Mouse (Mus musculus) hindbrain, embryonic 15.5 days (tissue): ENCODE data around the gene Npy4r. TPM values are rescaled to one million over a fixed set of nuclear protein-coding genes. Genes with fewer than 3 reads are reported as not detected.

Experiments used
- ATAC-seq: fragments of 200-750 bp; cut with Nextera tagmentation; 2 replicates; pipeline ENCODE4 v1.8.0; 2017; ENCODE audit warnings: low read depth, moderate number of reproducible peaks, moderate TSS enrichment; ENCODE audit not compliant: low FRiP score
- H3K27ac ChIP-seq: fragments of 300-500 bp; sonication (generic); replicated peaks from 2 replicates; pipeline ENCODE4 v1.5.1; 2015; ENCODE audit warnings: mild to moderate bottlenecking, inconsistent platforms
- H3K27me3 ChIP-seq: fragments of 300-500 bp; sonication (generic); 2 replicates; pipeline ENCODE4 v1.6.1; 2015; ENCODE audit warnings: control low read depth, inconsistent platforms
- H3K36me3 ChIP-seq: fragments of 300-500 bp; sonication (generic); 2 replicates; pipeline ENCODE4 v1.6.1; 2015; ENCODE audit warnings: control low read depth, inconsistent platforms
- H3K4me1 ChIP-seq: fragments of 300-500 bp; sonication (generic); replicated peaks from 2 replicates; pipeline ENCODE4 v1.6.1; 2015; ENCODE audit warnings: control low read depth, inconsistent platforms
- H3K4me2 ChIP-seq: fragments of 300-500 bp; sonication (generic); 2 replicates; pipeline ENCODE4 v1.6.1; 2015; ENCODE audit warnings: moderate library complexity, mild to moderate bottlenecking, inconsistent platforms
- H3K4me3 ChIP-seq: fragments of 300-500 bp; sonication (generic); 2 replicates; pipeline ENCODE4 v1.5.1; 2015; ENCODE audit warnings: mild to moderate bottlenecking, inconsistent platforms
- H3K9ac ChIP-seq: fragments of 300-500 bp; sonication (generic); 2 replicates; pipeline ENCODE4 v1.6.1; 2015; ENCODE audit warnings: inconsistent platforms
- H3K9me3 ChIP-seq: fragments of 300-500 bp; sonication (generic); 2 replicates; pipeline ENCODE4 v1.6.1; 2016; ENCODE audit warnings: control low read depth, inconsistent platforms
- WGBS: fragments of 180-500 bp; shearing (Covaris S2); methylation state at CpG from one replicate; pipeline ENCODE4 v1.1.7; 2015; 5-methylcytosine and 5-hydroxymethylcytosine counted together
- polyA plus RNA-seq: library from polyadenylated mRNA; unstranded; fragments of >200 nt; fragmentation: Nextera tagmentation; extraction: Ambion mirVana; gene quantifications from 2 replicates; pipeline ENCODE4 v1.2.1, GENCODE M21; 2015

Gene Npy4r
- 0.13 and 0.22 TPM in 2 replicates for polyA plus RNA-seq

DNA sequence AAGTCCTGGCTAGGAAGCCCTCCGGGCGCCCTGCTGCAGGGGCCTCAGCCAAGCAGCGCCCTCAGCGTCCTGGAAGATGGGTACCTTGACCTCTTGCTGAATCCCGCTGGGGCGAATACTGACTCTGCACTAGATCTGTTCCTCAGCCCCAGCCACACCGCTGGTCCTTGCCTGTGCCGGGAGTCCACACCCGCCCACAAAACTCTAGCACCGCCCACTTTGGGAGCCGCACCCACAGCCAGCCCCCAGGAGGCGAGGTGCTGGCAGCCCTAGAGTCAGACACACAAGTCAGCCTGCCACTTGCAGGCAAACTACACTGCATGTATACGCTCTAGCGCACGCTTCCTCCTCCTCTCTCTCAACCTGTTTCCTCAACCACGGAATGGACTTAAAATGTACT is at the start of gene Npy4r:
Npy4r (minus strand) TSS at position 148 of the 400 bp plus-strand sequence.
- Histone ChIP-seq H3K4me3 (no peak within 1 kb of the TSS), H3K4me1 (peaks cover 15% of the 10 kb centered on the region), H3K27me3 (no peaks in the 10 kb centered on the region), H3K27ac (no peak within 1 kb of the TSS), H3K36me3 (no peaks in the 10 kb centered on the region), H3K4me2 (peak within 1 kb of the TSS; percentile 31; the same call in 1 of the 2 replicates), H3K9me3 (no peaks in the 10 kb centered on the region), H3K9ac (no peak within 1 kb of the TSS)
- WGBS, result 25% methylated on average over 16 of the region's 16 CpGs
- ATAC-seq, result no peak; the same call in 1 of the 2 replicates

GRCm38 (mm10) chr14:34201231-34202035 is 49.1 kb upstream of the Npy4r start, which contains the start of gene Gprin2:
Gene Gprin2 (minus strand): TSS chr14:34201653.
- Histone ChIP-seq H3K36me3 (no peaks in the 10 kb centered on the region), H3K9me3 (no peaks in the 10 kb centered on the region), H3K9ac (peak within 1 kb of the TSS; percentile 85), H3K4me3 (peak within 1 kb of the TSS; percentile 77), H3K4me1 (peaks cover 19% of the 10 kb centered on the region), H3K4me2 (peak within 1 kb of the TSS; percentile 77), H3K27ac (peak within 1 kb of the TSS; percentile 85), H3K27me3 (no peaks in the 10 kb centered on the region)
- ATAC-seq, result peak; percentile 74
- 1% methylated on average over 51 of the region's 52 CpGs for WGBS

DNA sequence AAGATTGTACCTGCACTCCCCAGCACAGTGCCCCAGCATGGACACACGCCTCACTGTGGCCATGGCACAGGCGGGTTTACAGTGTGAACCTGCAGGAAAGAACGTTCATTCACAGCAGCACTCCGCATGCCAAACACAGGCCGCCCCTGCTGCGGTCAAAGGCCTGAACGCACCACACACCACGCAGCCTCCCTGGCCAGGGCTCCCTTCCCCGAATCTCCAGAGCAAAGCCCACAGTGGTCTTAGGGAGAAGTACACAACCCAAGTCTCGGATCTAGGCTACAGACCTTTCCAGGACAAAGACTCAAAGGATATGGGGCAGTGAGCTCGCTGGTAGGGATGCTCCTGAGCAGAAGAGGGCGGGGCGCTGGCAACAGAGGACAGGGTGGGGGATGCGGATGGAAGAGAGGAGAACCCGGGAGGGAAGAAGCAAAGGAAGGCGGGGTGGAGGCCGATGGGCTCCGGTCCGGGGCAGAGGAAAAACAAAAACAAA is 48.5 kb upstream of the Npy4r start:
- no peaks in the 10 kb centered on the region for H3K36me3 ChIP-seq
- H3K9me3 ChIP-seq, result no peaks in the 10 kb centered on the region
- 2% methylated on average over 19 of the region's 19 CpGs for WGBS
- ATAC-seq, result peak; percentile 86
- H3K4me1 ChIP-seq, result peaks cover 19% of the 10 kb centered on the region
- no peaks in the 10 kb centered on the region for H3K27me3 ChIP-seq
- H3K9ac ChIP-seq, result peak overlapping the region; percentile 85
- H3K4me3 ChIP-seq, result peak overlapping the region; percentile 77
- H3K27ac ChIP-seq, result peak overlapping the region; percentile 85
- peak overlapping the region; percentile 77 for H3K4me2 ChIP-seq

DNA sequence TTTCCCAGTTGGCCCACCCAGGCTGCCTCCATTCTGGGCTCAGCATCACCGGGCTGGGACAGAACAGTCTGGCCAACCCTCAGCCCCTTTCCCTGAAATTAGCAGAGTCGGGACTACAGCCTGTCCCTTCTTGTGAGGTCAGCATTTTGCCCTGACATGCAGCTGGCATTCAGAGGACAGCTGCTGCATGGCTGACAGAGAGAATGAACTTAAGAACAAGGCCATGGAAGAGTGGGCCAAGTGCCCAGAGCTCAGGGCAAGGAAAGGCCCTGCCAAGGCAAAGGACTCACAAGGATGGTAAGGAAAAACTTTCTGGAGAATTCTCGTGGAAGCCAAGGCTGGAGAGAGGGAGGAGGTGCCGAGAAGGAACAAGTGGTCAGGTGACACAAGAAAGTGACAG is 44.4 kb upstream of the Npy4r start:
- no peak overlapping the region for H3K27ac ChIP-seq
- no peaks in the 10 kb centered on the region for H3K27me3 ChIP-seq
- peaks cover 14% of the 10 kb centered on the region; the same call in 1 of the 2 replicates for H3K36me3 ChIP-seq
- ATAC-seq, result no peak
- 47% methylated on average over 4 of the region's 4 CpGs for WGBS
- H3K4me3 ChIP-seq, result no peak overlapping the region
- H3K4me2 ChIP-seq, result no peak overlapping the region
- no peaks in the 10 kb centered on the region for H3K9me3 ChIP-seq
- peaks cover 19% of the 10 kb centered on the region for H3K4me1 ChIP-seq
- H3K9ac ChIP-seq, result no peak overlapping the region

- no peak for ATAC-seq
These were observed 43.2 kb upstream of the Npy4r start for GRCm38 (mm10) chr14:34195466-34195865.

DNA sequence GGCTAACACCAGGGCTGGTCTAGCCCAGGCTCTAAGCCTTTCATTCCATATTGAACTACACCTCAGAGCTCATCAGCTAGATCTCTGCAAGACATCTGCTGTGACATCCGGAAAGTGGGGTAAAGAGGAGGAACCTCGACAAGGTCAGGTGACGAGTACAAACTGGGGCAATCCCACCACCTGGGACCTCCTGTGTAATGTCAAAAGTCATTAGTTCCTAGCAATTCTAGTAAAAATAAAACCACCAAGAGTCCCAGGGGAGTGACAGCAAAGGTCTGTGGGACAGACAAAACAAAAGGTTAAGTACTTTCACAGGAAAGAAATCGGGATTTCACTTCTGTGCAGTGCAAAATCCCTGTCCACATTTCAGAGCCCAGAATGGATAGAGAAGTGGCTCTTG is 41.6 kb upstream of the Npy4r start:
- no peak for ATAC-seq
- 80% methylated on average over 4 of the region's 4 CpGs for WGBS
- H3K27ac ChIP-seq, result no peak overlapping the region
- no peaks in the 10 kb centered on the region for H3K27me3 ChIP-seq
- peaks cover 2% of the 10 kb centered on the region; the same call in 1 of the 2 replicates for H3K4me1 ChIP-seq
- no peaks in the 10 kb centered on the region for H3K9me3 ChIP-seq
- H3K9ac ChIP-seq, result no peak overlapping the region
- peaks cover 14% of the 10 kb centered on the region; the same call in 1 of the 2 replicates for H3K36me3 ChIP-seq
- no peak overlapping the region for H3K4me3 ChIP-seq
- no peak overlapping the region for H3K4me2 ChIP-seq

More at GRCm38 (mm10) chr14:34195466-34195865, 43.2 kb upstream of the Npy4r start:
- Histone ChIP-seq H3K9ac (no peak overlapping the region), H3K36me3 (peaks cover 14% of the 10 kb centered on the region; the same call in 1 of the 2 replicates), H3K27ac (no peak overlapping the region), H3K4me3 (no peak overlapping the region), H3K4me2 (no peak overlapping the region), H3K27me3 (no peaks in the 10 kb centered on the region), H3K9me3 (no peaks in the 10 kb centered on the region), H3K4me1 (peaks cover 18% of the 10 kb centered on the region)
- 90% methylated on average over 15 of the region's 15 CpGs for WGBS

GRCm38 (mm10) chr14:34190361-34190760 is 38.1 kb upstream of the Npy4r start:
- Histone ChIP-seq H3K27ac (no peak overlapping the region), H3K9me3 (no peaks in the 10 kb centered on the region), H3K4me1 (no peaks in the 10 kb centered on the region), H3K36me3 (peaks cover 14% of the 10 kb centered on the region; the same call in 1 of the 2 replicates), H3K9ac (no peak overlapping the region), H3K4me3 (no peak overlapping the region), H3K4me2 (no peak overlapping the region), H3K27me3 (no peaks in the 10 kb centered on the region)
- 80% methylated on average over 7 of the region's 7 CpGs for WGBS
- no peak for ATAC-seq

DNA sequence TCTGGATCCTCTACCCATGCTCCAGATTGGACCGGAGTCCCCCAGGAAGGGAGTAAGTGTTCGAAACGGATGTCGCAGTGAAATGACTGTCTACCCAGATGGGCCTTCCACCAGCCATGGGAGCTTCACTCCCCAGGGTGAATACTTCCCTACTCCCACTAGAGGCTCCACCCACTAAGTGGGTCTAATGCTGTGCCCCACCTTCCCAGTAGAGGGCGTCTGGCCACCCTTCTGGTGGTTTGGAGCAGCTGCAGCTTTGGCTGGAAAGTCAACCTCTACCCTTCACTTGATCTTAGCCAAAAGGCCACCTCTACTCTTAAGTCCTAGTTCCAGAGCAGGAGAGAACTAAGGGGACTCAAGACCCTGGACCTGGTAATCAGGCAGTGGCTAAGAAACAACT is 36.3 kb upstream of the Npy4r start:
- no peaks in the 10 kb centered on the region for H3K27me3 ChIP-seq
- H3K4me2 ChIP-seq, result no peak overlapping the region
- no peaks in the 10 kb centered on the region for H3K9me3 ChIP-seq
- 70% methylated on average over 5 of the region's 5 CpGs for WGBS
- H3K27ac ChIP-seq, result no peak overlapping the region
- no peaks in the 10 kb centered on the region for H3K4me1 ChIP-seq
- peaks cover 2% of the 10 kb centered on the region; the same call in 1 of the 2 replicates for H3K36me3 ChIP-seq
- no peak overlapping the region for H3K9ac ChIP-seq
- H3K4me3 ChIP-seq, result no peak overlapping the region
- no peak for ATAC-seq

- H3K4me2 ChIP-seq, result no peak overlapping the region
- H3K27ac ChIP-seq, result no peak overlapping the region
- no peaks in the 10 kb centered on the region for H3K4me1 ChIP-seq
- no peak overlapping the region for H3K9ac ChIP-seq
- H3K9me3 ChIP-seq, result peaks cover 6% of the 10 kb centered on the region; the same call in 1 of the 2 replicates
- WGBS, result 93% methylated on average over 1 of the region's 1 CpGs
- no peaks in the 10 kb centered on the region for H3K27me3 ChIP-seq
- H3K36me3 ChIP-seq, result no peaks in the 10 kb centered on the region
- H3K4me3 ChIP-seq, result no peak overlapping the region
- ATAC-seq, result no peak
These were observed 30.8 kb upstream of the Npy4r start for GRCm38 (mm10) chr14:34183101-34183500.

DNA sequence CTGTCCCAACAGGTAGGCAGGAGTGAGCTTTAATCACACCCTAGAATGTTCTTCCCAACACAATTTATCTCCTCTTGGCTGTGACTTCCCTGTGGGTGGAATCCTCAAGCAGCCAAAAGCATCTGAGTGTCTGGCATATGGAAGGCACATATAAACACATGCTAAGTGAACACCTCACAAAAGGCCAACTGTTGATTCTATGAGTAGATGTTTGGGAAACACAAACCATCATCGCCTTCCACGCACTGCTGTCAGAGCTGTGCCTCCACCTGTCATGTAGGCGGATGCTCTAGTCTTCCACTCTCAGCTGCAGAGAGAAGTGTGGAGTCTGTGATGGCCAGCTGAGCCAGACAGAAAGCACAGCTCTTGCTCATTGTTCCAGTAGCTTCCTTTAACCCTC is 27.1 kb upstream of the Npy4r start:
- H3K36me3 ChIP-seq, result no peaks in the 10 kb centered on the region
- no peak for ATAC-seq
- H3K4me2 ChIP-seq, result no peak overlapping the region
- no peaks in the 10 kb centered on the region for H3K27me3 ChIP-seq
- H3K27ac ChIP-seq, result no peak overlapping the region
- no peaks in the 10 kb centered on the region for H3K4me1 ChIP-seq
- WGBS, result 93% methylated on average over 3 of the region's 3 CpGs
- no peak overlapping the region for H3K4me3 ChIP-seq
- no peak overlapping the region for H3K9ac ChIP-seq
- peaks cover 6% of the 10 kb centered on the region; the same call in 1 of the 2 replicates for H3K9me3 ChIP-seq

DNA sequence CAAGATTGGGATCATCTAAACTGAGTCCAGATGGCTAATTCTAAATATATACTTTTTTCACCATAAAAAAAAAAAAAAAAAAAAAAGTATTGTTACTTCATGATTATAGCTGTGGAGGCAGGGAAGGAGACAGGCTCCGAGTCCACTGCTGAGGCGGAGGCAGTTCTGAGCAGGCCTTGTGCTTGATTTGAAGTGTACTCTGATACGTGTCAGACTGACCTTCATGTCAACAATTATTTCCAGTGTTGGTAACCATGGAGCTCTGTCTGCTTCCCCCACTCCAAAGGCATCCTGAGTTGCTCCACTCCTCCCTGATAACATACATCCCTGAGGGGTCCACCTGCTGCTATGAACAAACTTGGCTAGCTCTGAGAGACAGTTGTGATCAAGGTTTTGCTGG is 18.8 kb upstream of the Npy4r start:
- H3K27me3 ChIP-seq, result no peaks in the 10 kb centered on the region
- ATAC-seq, result no peak
- no peak overlapping the region for H3K9ac ChIP-seq
- H3K4me1 ChIP-seq, result no peaks in the 10 kb centered on the region
- no peaks in the 10 kb centered on the region for H3K36me3 ChIP-seq
- no peak overlapping the region for H3K4me2 ChIP-seq
- H3K4me3 ChIP-seq, result no peak overlapping the region
- no peak overlapping the region for H3K27ac ChIP-seq
- WGBS, result 84% methylated on average over 3 of the region's 3 CpGs
- H3K9me3 ChIP-seq, result no peaks in the 10 kb centered on the region

DNA sequence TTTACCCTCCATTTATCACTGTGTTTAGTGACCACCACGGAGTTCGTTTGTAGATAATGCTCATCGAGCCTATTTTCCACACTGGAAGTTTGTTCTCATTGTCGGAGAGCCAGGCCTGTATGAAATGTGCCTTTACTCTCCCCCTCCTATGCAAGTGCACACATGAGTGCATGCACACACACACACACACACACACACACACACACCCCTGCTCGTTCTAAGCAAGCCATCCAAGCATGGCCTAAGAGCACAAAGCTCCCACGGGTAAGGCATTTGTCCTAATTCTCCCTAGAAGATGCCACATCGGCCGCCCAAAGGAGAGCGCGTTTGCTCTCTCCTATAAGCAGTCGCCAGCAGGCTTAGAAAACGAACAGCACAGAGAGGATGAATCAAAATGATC is 3.5 kb upstream of the Npy4r start:
- Histone ChIP-seq H3K4me1 (peaks cover 15% of the 10 kb centered on the region), H3K36me3 (no peaks in the 10 kb centered on the region), H3K27ac (no peak overlapping the region), H3K9me3 (no peaks in the 10 kb centered on the region), H3K4me3 (no peak overlapping the region), H3K4me2 (no peak overlapping the region), H3K9ac (no peak overlapping the region), H3K27me3 (no peaks in the 10 kb centered on the region)
- 51% methylated on average over 12 of the region's 12 CpGs for WGBS
- peak; percentile 45; the same call in 1 of the 2 replicates for ATAC-seq
